Mouse (Mus musculus) brain, embryonic 14.5 days (tissue): ENCODE results near the gene Insl6. TPM values are rescaled to one million over a fixed set of nuclear protein-coding genes. Genes with fewer than 3 reads are reported as not detected.

ENCODE experiments used
- DNase-seq: peaks from one replicate; pipeline ENCODE4 v3.0.0-alpha.2; 2011; ENCODE audit warnings: low read depth
- CTCF ChIP-seq: fragments of 200-500 bp; IDR thresholded peaks from 2 replicates; pipeline ENCODE4 v1.5.1; 2012; ENCODE audit warnings: inconsistent platforms, mild to moderate bottlenecking, moderate library complexity, borderline replicate concordance; ENCODE audit not compliant: insufficient read depth, insufficient read length; ENCODE audit errors: extremely low read depth
- POLR2A ChIP-seq: fragments of 200-500 bp; IDR thresholded peaks from 2 replicates; pipeline ENCODE4 v1.6.1; 2012; ENCODE audit warnings: mild to moderate bottlenecking, inconsistent platforms, borderline replicate concordance; ENCODE audit not compliant: poor library complexity, insufficient read depth, insufficient read length, severe bottlenecking; ENCODE audit errors: extremely low read depth
- polyA plus RNA-seq: library from polyadenylated mRNA; depleted of rRNA; stranded (reverse); fragments of >200 nt; gene quantifications from 2 replicates; pipeline ENCODE4 v1.2.3, GENCODE M21; 2012; rRNA removed

The Insl6 gene
- polyA plus RNA-seq, 1 experiment: 1.6 TPM

GRCm38 (mm10) chr19:29272011-29272809, 52.9 kb downstream of the Insl6 start:
- DNase-seq: no peak
- TF ChIP-seq CTCF (no peak), POLR2A (no peak)

Other genes starting within 250 kb of the Insl6 start
- gene Rcl1, start 224.0 kb downstream of the Insl6 start, polyA plus RNA-seq: 17.6 and 18.0 TPM in 2 replicates
- 27.3 and 29.5 TPM in 2 replicates for gene Jak2, start 73.5 kb downstream of the Insl6 start, polyA plus RNA-seq
- gene Rln1, start 9.3 kb upstream of the Insl6 start, polyA plus RNA-seq: 1.3 and 1.5 TPM in 2 replicates
- gene Plgrkt, start 42.0 kb upstream of the Insl6 start, polyA plus RNA-seq: 50.7 and 63.5 TPM in 2 replicates
- 1.00 and 1.1 TPM in 2 replicates for gene Cd274, start 42.1 kb upstream of the Insl6 start, polyA plus RNA-seq
- 0.10 TPM in 1 of 2 replicates, not detected in the other for gene Pdcd1lg2, start 85.6 kb upstream of the Insl6 start, polyA plus RNA-seq
- 19.6 and 28.4 TPM in 2 replicates for gene Ric1, start 196.9 kb upstream of the Insl6 start, polyA plus RNA-seq